Mouse (Mus musculus) neural tube, embryonic 14.5 days (tissue): ENCODE results near the gene Ppp1ca. TPM values are rescaled to one million over a fixed set of nuclear protein-coding genes. Genes with fewer than 3 reads are reported as not detected.
A peak's percentile ranks its signal among the peaks of the same experiment; 100 is the strongest.

Source experiments
- ATAC-seq: fragments of 200-750 bp; cut with Nextera tagmentation; 2 replicates; pipeline ENCODE4 v1.8.0; 2017; ENCODE audit warnings: low read depth, mild to moderate bottlenecking, moderate TSS enrichment, moderate library complexity
- H3K27ac ChIP-seq: fragments of 300-500 bp; sonication (generic); 2 replicates; pipeline ENCODE4 v1.5.1; 2014; ENCODE audit warnings: low read depth, mild to moderate bottlenecking, control low read depth, low read length, moderate library complexity, mixed read lengths
- H3K27me3 ChIP-seq: fragments of 300-500 bp; sonication (generic); 2 replicates; pipeline ENCODE4 v1.6.1; 2014; ENCODE audit warnings: low read length; ENCODE audit not compliant: control insufficient read depth, insufficient read depth
- H3K36me3 ChIP-seq: fragments of 300-500 bp; sonication (generic); 2 replicates; pipeline ENCODE4 v1.6.1; 2014; ENCODE audit warnings: low read length, mixed read lengths; ENCODE audit not compliant: control insufficient read depth, insufficient read depth
- H3K4me1 ChIP-seq: fragments of 300-500 bp; sonication (generic); 2 replicates; pipeline ENCODE4 v1.6.1; 2014; ENCODE audit warnings: low read length; ENCODE audit not compliant: control insufficient read depth, insufficient read depth
- H3K4me2 ChIP-seq: fragments of 300-500 bp; sonication (generic); 2 replicates; pipeline ENCODE4 v1.6.1; 2014; ENCODE audit warnings: mild to moderate bottlenecking, low read depth, low read length, control low read depth
- H3K4me3 ChIP-seq: fragments of 300-500 bp; sonication (generic); 2 replicates; pipeline ENCODE4 v1.5.1; 2014; ENCODE audit warnings: low read depth, low read length, control low read depth, mixed read lengths
- H3K9ac ChIP-seq: fragments of 300-500 bp; sonication (generic); replicated peaks from 2 replicates; pipeline ENCODE4 v1.6.1; 2014; ENCODE audit warnings: low read depth, mild to moderate bottlenecking, control low read depth, low read length, mixed read lengths
- H3K9me3 ChIP-seq: fragments of 300-500 bp; sonication (generic); 2 replicates; pipeline ENCODE4 v1.6.1; 2016; ENCODE audit warnings: low read length; ENCODE audit not compliant: control insufficient read depth
- WGBS: fragments of 180-500 bp; shearing (Covaris S2); extraction: QIAGEN DNeasy Blood & Tissue Kit; methylation state at CpG from one replicate; pipeline ENCODE4 v1.1.7; 2014; 5-methylcytosine and 5-hydroxymethylcytosine counted together
- polyA plus RNA-seq: library from polyadenylated mRNA; unstranded; fragments of >200 nt; fragmentation: Nextera tagmentation; extraction: Ambion mirVana; gene quantifications from 2 replicates; pipeline ENCODE4 v1.2.1, GENCODE M21; 2014

The Ppp1ca gene
- polyA plus RNA-seq, 1 experiment from 2014 or later, result 574 TPM

- Histone ChIP-seq H3K27me3 (no peaks in the 10 kb centered on the region), H3K4me1 (peaks cover 8% of the 10 kb centered on the region), H3K27ac (no peak overlapping the region), H3K4me2 (no peak overlapping the region), H3K9me3 (no peaks in the 10 kb centered on the region), H3K4me3 (no peak overlapping the region), H3K36me3 (no peaks in the 10 kb centered on the region), H3K9ac (no peak overlapping the region)
- WGBS, result 39% methylated on average over 9 of the region's 9 CpGs
- no peak for ATAC-seq
These were observed 37.7 kb downstream of the Ppp1ca start for GRCm38 (mm10) chr19:4229451-4230076.

GRCm38 (mm10) chr19:4230415-4230814 lies 38.5 kb downstream of the Ppp1ca start:
- Histone ChIP-seq H3K9ac (no peak overlapping the region), H3K36me3 (no peaks in the 10 kb centered on the region), H3K9me3 (no peaks in the 10 kb centered on the region), H3K27ac (no peak overlapping the region), H3K4me3 (no peak overlapping the region), H3K4me2 (no peak overlapping the region), H3K4me1 (peaks cover 8% of the 10 kb centered on the region), H3K27me3 (no peaks in the 10 kb centered on the region)
- no peak for ATAC-seq
- WGBS, result 75% methylated on average over 8 of the region's 8 CpGs

GRCm38 (mm10) chr19:4231253-4232185 lies 39.7 kb downstream of the Ppp1ca start, which contains the start of gene Pold4:
TSS of gene Pold4 (plus strand) at chr19:4231899.
- 9% methylated on average over 26 of the region's 26 CpGs for WGBS
- ATAC-seq, result peak; percentile 90
- no peaks in the 10 kb centered on the region for H3K36me3 ChIP-seq

GRCm38 (mm10) chr19:4232186-4232572 lies 40.3 kb downstream of the Ppp1ca start:
- Histone ChIP-seq H3K4me3 (peak overlapping the region; percentile 50), H3K27ac (peak overlapping the region; percentile 72), H3K4me2 (peak overlapping the region; percentile 83), H3K4me1 (peaks cover 8% of the 10 kb centered on the region), H3K9me3 (no peaks in the 10 kb centered on the region), H3K9ac (peak overlapping the region; percentile 71), H3K36me3 (no peaks in the 10 kb centered on the region), H3K27me3 (no peaks in the 10 kb centered on the region)
- no peak for ATAC-seq
- WGBS, result 52% methylated on average over 2 of the region's 2 CpGs

More at GRCm38 (mm10) chr19:4231253-4232185, 39.7 kb downstream of the Ppp1ca start, which contains the start of gene Pold4:
- Histone ChIP-seq H3K4me1 (peaks cover 8% of the 10 kb centered on the region), H3K27ac (peak within 1 kb of the TSS; percentile 72), H3K9me3 (no peaks in the 10 kb centered on the region), H3K27me3 (no peaks in the 10 kb centered on the region), H3K4me3 (peak within 1 kb of the TSS; percentile 50), H3K4me2 (peak within 1 kb of the TSS; percentile 83), H3K9ac (peak within 1 kb of the TSS; percentile 71)

GRCm38 (mm10) chr19:4232651-4233050 lies 40.8 kb downstream of the Ppp1ca start:
- Histone ChIP-seq H3K9ac (no peak overlapping the region), H3K27ac (no peak overlapping the region), H3K27me3 (no peaks in the 10 kb centered on the region), H3K36me3 (no peaks in the 10 kb centered on the region), H3K9me3 (no peaks in the 10 kb centered on the region), H3K4me3 (no peak overlapping the region; the same call in 1 of the 2 replicates), H3K4me1 (peaks cover 8% of the 10 kb centered on the region), H3K4me2 (peak overlapping the region; percentile 83; the same call in 1 of the 2 replicates)
- ATAC-seq, result no peak
- 85% methylated on average over 7 of the region's 7 CpGs for WGBS

GRCm38 (mm10) chr19:4234548-4234947 lies 42.7 kb downstream of the Ppp1ca start:
- no peak for ATAC-seq
- 79% methylated on average over 4 of the region's 4 CpGs for WGBS
- Histone ChIP-seq H3K4me1 (peaks cover 8% of the 10 kb centered on the region), H3K27ac (no peak overlapping the region), H3K4me2 (no peak overlapping the region), H3K9me3 (no peaks in the 10 kb centered on the region), H3K4me3 (no peak overlapping the region), H3K27me3 (no peaks in the 10 kb centered on the region), H3K36me3 (no peaks in the 10 kb centered on the region), H3K9ac (no peak overlapping the region)

GRCm38 (mm10) chr19:4240247-4240668 lies 48.4 kb downstream of the Ppp1ca start:
- H3K9ac ChIP-seq, result no peak overlapping the region
- WGBS, result 71% methylated on average over 8 of the region's 8 CpGs
- H3K4me2 ChIP-seq, result no peak overlapping the region
- ATAC-seq, result no peak
- no peaks in the 10 kb centered on the region for H3K36me3 ChIP-seq
- no peak overlapping the region for H3K4me3 ChIP-seq
- no peak overlapping the region for H3K27ac ChIP-seq
- H3K27me3 ChIP-seq, result no peaks in the 10 kb centered on the region
- no peaks in the 10 kb centered on the region for H3K4me1 ChIP-seq
- H3K9me3 ChIP-seq, result no peaks in the 10 kb centered on the region

GRCm38 (mm10) chr19:4242416-4242815 lies 50.6 kb downstream of the Ppp1ca start:
- no peak overlapping the region for H3K9ac ChIP-seq
- no peak overlapping the region for H3K27ac ChIP-seq
- H3K36me3 ChIP-seq, result no peaks in the 10 kb centered on the region
- no peak overlapping the region for H3K4me3 ChIP-seq
- no peak for ATAC-seq
- no peaks in the 10 kb centered on the region for H3K9me3 ChIP-seq
- H3K4me2 ChIP-seq, result no peak overlapping the region
- no peaks in the 10 kb centered on the region for H3K4me1 ChIP-seq
- 67% methylated on average over 3 of the region's 3 CpGs for WGBS
- no peaks in the 10 kb centered on the region for H3K27me3 ChIP-seq

GRCm38 (mm10) chr19:4244775-4245174 lies 52.9 kb downstream of the Ppp1ca start:
- 81% methylated on average over 6 of the region's 6 CpGs for WGBS
- H3K9ac ChIP-seq, result no peak overlapping the region
- no peak overlapping the region for H3K27ac ChIP-seq
- no peaks in the 10 kb centered on the region for H3K9me3 ChIP-seq
- no peaks in the 10 kb centered on the region for H3K36me3 ChIP-seq
- H3K4me2 ChIP-seq, result no peak overlapping the region
- ATAC-seq, result no peak
- H3K4me1 ChIP-seq, result no peaks in the 10 kb centered on the region
- no peaks in the 10 kb centered on the region for H3K27me3 ChIP-seq
- no peak overlapping the region for H3K4me3 ChIP-seq
